Mouse (Mus musculus): ENCODE results near the gene Igdcc4. TPM values are rescaled to one million over a fixed set of nuclear protein-coding genes. Genes with fewer than 3 reads are reported as not detected.

Igdcc4 gene
- polyA plus RNA-seq, 2 experiments from 2014 or later = 0.05 TPM; not detected in 1

- no peak for ATAC-seq
These were observed 59.9 kb downstream of the Igdcc4 start for GRCm38 (mm10) chr9:65161188-65161587.

GRCm38 (mm10) chr9:65161881-65162280 lies 60.6 kb downstream of the Igdcc4 start:
- no peak for ATAC-seq

GRCm38 (mm10) chr9:65162711-65163639 lies 61.7 kb downstream of the Igdcc4 start:
- no peak for ATAC-seq

- ATAC-seq = no peak
These were observed 63.6 kb downstream of the Igdcc4 start for GRCm38 (mm10) chr9:65164870-65165269.

- ATAC-seq = no peak
These were observed 65.1 kb downstream of the Igdcc4 start for GRCm38 (mm10) chr9:65166386-65166785.

GRCm38 (mm10) chr9:65168534-65168933 lies 67.2 kb downstream of the Igdcc4 start:
- ATAC-seq = no peak

- no peak for ATAC-seq
These were observed 67.7 kb downstream of the Igdcc4 start for GRCm38 (mm10) chr9:65168952-65169351.

GRCm38 (mm10) chr9:65172654-65173053 lies 71.4 kb downstream of the Igdcc4 start:
- ATAC-seq = no peak

- ATAC-seq = no peak
These were observed 74.1 kb downstream of the Igdcc4 start for GRCm38 (mm10) chr9:65175234-65175938.

- ATAC-seq = no peak
These were observed 74.9 kb downstream of the Igdcc4 start for GRCm38 (mm10) chr9:65175939-65176871.

GRCm38 (mm10) chr9:65177497-65177896 lies 76.2 kb downstream of the Igdcc4 start:
- no peak for ATAC-seq

- ATAC-seq = no peak
These were observed 76.6 kb downstream of the Igdcc4 start for GRCm38 (mm10) chr9:65177912-65178311.

- ATAC-seq = no peak
These were observed 77.3 kb downstream of the Igdcc4 start for GRCm38 (mm10) chr9:65178336-65179213.

- ATAC-seq = no peak
These were observed 78.7 kb downstream of the Igdcc4 start for GRCm38 (mm10) chr9:65179817-65180624.

Other genes starting within 250 kb of the Igdcc4 start
- gene Slc24a1, start 149.9 kb upstream of the Igdcc4 start, polyA plus RNA-seq (2017; shearing (Covaris generic)) = under 1 TPM; 0.09 to 0.44 TPM
- gene Ints14, start 140.6 kb upstream of the Igdcc4 start, polyA plus RNA-seq (2017; shearing (Covaris generic)) = 10 to 100 TPM; 41.1 to 45.7 TPM
- gene Hacd3, start 79.8 kb upstream of the Igdcc4 start, polyA plus RNA-seq (2017; shearing (Covaris generic)) = 100 to 1,000 TPM; 133 to 142 TPM
- gene Dpp8, start 69.1 kb upstream of the Igdcc4 start, polyA plus RNA-seq (2017; shearing (Covaris generic)) = 10 to 100 TPM; 19.9 to 23.4 TPM
- not detected for gene Igdcc3, start 39.7 kb downstream of the Igdcc4 start, polyA plus RNA-seq (2017; shearing (Covaris generic))
- gene Parp16, start 93.9 kb downstream of the Igdcc4 start, polyA plus RNA-seq (2017; shearing (Covaris generic)) = 1 to 10 TPM; 6.4 to 7.5 TPM
- gene Cilp, start 163.7 kb downstream of the Igdcc4 start, polyA plus RNA-seq (2017; shearing (Covaris generic)) = not detected
- gene Clpx, start 192.8 kb downstream of the Igdcc4 start, polyA plus RNA-seq (2017; shearing (Covaris generic)) = 10 to 100 TPM; 35.2 to 36.3 TPM
- 1 to 10 TPM; 4.5 to 7.7 TPM for gene Pdcd7, start 244.6 kb downstream of the Igdcc4 start, polyA plus RNA-seq (2017; shearing (Covaris generic))